Mouse (Mus musculus): ENCODE data around the gene Aknad1. TPM values are rescaled to one million over a fixed set of nuclear protein-coding genes. Genes with fewer than 3 reads are reported as not detected.
A peak's percentile ranks its signal among the peaks of the same experiment; 100 is the strongest.

Gene Aknad1
- polyA plus RNA-seq, 2 experiments, result 0.30 to 0.88 TPM

DNA sequence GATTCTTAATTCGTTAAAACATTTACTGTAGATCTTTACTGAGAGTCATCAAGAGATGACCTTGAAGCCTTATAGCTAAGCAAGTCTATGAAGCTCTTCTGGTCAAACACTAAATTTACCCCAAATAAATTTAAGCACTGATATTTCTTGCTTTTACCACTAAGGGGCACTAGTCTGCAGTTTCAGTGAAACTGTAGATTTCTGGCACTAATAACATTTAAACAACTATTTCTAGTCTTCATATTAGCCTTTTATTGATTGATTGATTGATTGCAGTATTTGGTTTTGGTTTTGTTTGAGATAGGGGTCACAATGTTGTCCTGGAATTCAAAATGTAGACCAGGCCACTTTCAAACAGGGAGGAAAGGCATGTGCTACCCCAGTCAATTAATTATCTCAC is 38.2 kb upstream of the Aknad1 start:
- TF ChIP-seq CTCF (IDR thresholded peaks at IDR 0.05; ENCODE audit: low read depth) (peak; percentile 35; the same call in 1 of the 2 replicates), EP300 (IDR thresholded peaks at IDR 0.05; ENCODE audit: low read depth) (no peak)
- no peak overlapping the region for H3K27ac ChIP-seq
- H3K36me3 ChIP-seq (replicated peaks; ENCODE audit: control insufficient read depth, insufficient read depth, low read depth), result peaks cover 54% of the 10 kb centered on the region
- 70% methylated on average over 1 of the region's 1 CpGs for WGBS (ENCODE audit: insufficient replicate concordance)
- peaks cover 0 to 7% of the 10 kb centered on the region in 2 experiments; a peak in 1 of 4 replicates for H3K4me1 ChIP-seq (replicated peaks; ENCODE audit: control insufficient read depth in 2 of 2, insufficient read depth in 2 of 2, low read length in 1 of 2)
- H3K9ac ChIP-seq (replicated peaks), result no peak overlapping the region
- no peaks in the 10 kb centered on the region for H3K9me3 ChIP-seq (ENCODE audit: control insufficient read depth, low read length)
- ATAC-seq (ENCODE audit: insufficient read depth) (no peak), DNase-seq (ENCODE audit: low read depth in 3 of 3, low spot score in 3 of 3) (no peak)
- H3K4me2 ChIP-seq (ENCODE audit: low read depth), result no peak overlapping the region
- no peaks in the 10 kb centered on the region for H3K27me3 ChIP-seq (ENCODE audit: control insufficient read depth, insufficient read depth, low read length)
- H3K4me3 ChIP-seq (ENCODE audit: insufficient read depth in 1 of 2, low read depth in 2 of 2, low read length in 2 of 2), result no peak overlapping the region

DNA sequence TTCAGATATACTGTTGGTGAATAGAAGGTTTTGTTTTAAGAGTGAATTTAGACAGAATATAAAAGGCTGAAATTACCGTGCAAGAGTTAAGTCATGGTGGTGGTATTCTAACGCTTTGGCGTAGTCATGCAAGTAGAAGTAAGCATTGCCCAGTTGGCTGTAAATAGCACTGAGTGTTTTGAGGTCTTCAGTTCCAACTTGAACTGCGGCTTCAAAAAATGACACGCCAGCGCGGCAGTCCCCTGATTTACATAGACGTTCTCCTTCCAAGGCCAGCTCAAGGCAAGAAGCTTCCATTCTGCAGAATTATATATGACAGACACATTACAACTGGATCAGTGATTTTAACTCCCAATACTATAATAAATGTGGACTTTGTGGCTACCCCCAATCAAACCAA is 36.7 kb upstream of the Aknad1 start:
- ATAC-seq (ENCODE audit: insufficient read depth), result no peak

DNA sequence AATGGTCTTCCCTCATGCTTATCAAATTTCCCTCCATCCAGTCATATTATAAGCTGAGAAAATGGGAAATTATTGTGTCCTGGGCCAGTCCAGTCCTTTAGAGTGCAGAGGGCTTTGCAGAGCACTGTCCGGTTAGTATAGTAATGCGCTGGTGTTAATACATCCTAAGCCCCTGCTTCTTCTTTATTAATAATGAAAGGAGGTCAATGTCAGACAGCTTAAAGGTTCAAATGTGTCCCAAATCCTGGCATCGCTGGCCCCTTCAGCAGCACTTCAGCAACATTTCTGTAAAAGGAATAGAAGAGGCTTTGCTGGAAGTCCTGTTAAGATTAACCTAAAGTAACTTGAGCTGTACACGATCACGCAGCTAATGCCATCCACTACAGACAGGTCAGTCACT is 28.2 kb upstream of the Aknad1 start:
- ATAC-seq (ENCODE audit: insufficient read depth) (no peak), DNase-seq (ENCODE audit: low read depth in 3 of 3, low spot score in 3 of 3) (no peak)
- H3K27me3 ChIP-seq (ENCODE audit: control insufficient read depth, insufficient read depth, low read length), result no peaks in the 10 kb centered on the region
- H3K9me3 ChIP-seq (ENCODE audit: control insufficient read depth, low read length), result no peaks in the 10 kb centered on the region
- H3K9ac ChIP-seq (replicated peaks), result no peak overlapping the region
- H3K36me3 ChIP-seq (replicated peaks; ENCODE audit: control insufficient read depth, insufficient read depth, low read depth), result peaks cover 3% of the 10 kb centered on the region; the same call in 1 of the 2 replicates
- no peak for TF ChIP-seq EP300 (IDR thresholded peaks at IDR 0.05; ENCODE audit: low read depth)
- peaks cover 2 to 21% of the 10 kb centered on the region in 2 experiments; a peak in 3 of 4 replicates for H3K4me1 ChIP-seq (replicated peaks; ENCODE audit: control insufficient read depth in 2 of 2, insufficient read depth in 2 of 2, low read length in 1 of 2)
- H3K4me3 ChIP-seq (ENCODE audit: insufficient read depth in 1 of 2, low read depth in 2 of 2, low read length in 2 of 2), result no peak overlapping the region
- no peak overlapping the region for H3K4me2 ChIP-seq (ENCODE audit: low read depth)
- WGBS (ENCODE audit: insufficient replicate concordance), result 89% methylated on average over 5 of the region's 5 CpGs
- H3K27ac ChIP-seq, result no peak overlapping the region

More for the DNA sequence above, 36.7 kb upstream of the Aknad1 start:
- Histone ChIP-seq H3K9ac (replicated peaks) (no peak overlapping the region), H3K27ac (no peak overlapping the region), H3K9me3 (ENCODE audit: control insufficient read depth, low read length) (no peaks in the 10 kb centered on the region), H3K4me2 (ENCODE audit: low read depth) (no peak overlapping the region), H3K27me3 (ENCODE audit: control insufficient read depth, insufficient read depth, low read length) (no peaks in the 10 kb centered on the region), H3K4me3 (ENCODE audit: insufficient read depth in 1 of 2, low read depth in 2 of 2, low read length in 2 of 2) (no peak overlapping the region), H3K36me3 (replicated peaks; ENCODE audit: control insufficient read depth, insufficient read depth, low read depth) (peaks cover 43% of the 10 kb centered on the region), H3K4me1 (replicated peaks; ENCODE audit: control insufficient read depth in 2 of 2, insufficient read depth in 2 of 2, low read length in 1 of 2) (peaks cover 0 to 6% of the 10 kb centered on the region in 2 experiments; a peak in 1 of 4 replicates)
- WGBS (ENCODE audit: insufficient replicate concordance), result 93% methylated on average over 8 of the region's 8 CpGs
- TF ChIP-seq EP300 (IDR thresholded peaks at IDR 0.05; ENCODE audit: low read depth) (no peak), CTCF (IDR thresholded peaks at IDR 0.05; ENCODE audit: low read depth) (no peak)
- DNase-seq (ENCODE audit: low read depth in 3 of 3, low spot score in 3 of 3), result no peak

DNA sequence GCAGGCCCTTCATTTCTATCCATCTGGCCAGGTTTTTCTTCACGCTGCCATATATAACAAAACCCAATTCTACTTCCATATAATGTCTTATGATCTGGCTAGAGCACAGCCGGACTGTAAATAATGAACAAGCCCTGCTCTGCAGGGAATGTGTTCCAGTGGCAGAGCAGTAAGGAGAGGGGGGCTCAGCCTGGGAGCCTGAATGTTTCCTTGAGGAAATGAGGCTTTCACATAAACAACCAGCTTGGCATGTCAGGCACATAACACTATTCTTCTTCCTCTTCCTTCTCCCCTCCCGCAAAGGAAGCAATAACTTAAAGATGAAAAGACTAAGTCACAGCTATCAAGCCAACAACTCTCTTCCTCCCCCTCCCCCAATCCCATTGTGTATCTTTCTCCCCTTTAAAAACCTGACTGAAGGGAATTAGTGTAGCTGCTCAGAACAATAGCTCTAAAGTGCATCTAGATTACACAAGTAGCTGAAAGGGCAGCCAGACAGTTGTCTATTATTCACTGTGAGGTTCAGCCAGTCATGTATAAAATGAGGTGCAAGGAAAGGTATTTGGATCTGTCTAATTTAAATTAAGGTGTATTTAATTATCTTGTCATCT is 26.3 kb upstream of the Aknad1 start:
- no peak overlapping the region for H3K9ac ChIP-seq (replicated peaks)
- H3K9me3 ChIP-seq (ENCODE audit: control insufficient read depth, low read length), result no peaks in the 10 kb centered on the region
- no peak overlapping the region for H3K27ac ChIP-seq
- peaks cover 4 to 28% of the 10 kb centered on the region in 2 experiments for H3K4me1 ChIP-seq (replicated peaks; ENCODE audit: control insufficient read depth in 2 of 2, insufficient read depth in 2 of 2, low read length in 1 of 2)
- WGBS (ENCODE audit: insufficient replicate concordance), result 36% methylated on average over 3 of the region's 3 CpGs
- DNase-seq (ENCODE audit: low read depth in 3 of 3, low spot score in 3 of 3) (no peak), ATAC-seq (ENCODE audit: insufficient read depth) (no peak)
- no peaks in the 10 kb centered on the region for H3K27me3 ChIP-seq (ENCODE audit: control insufficient read depth, insufficient read depth, low read length)
- peaks cover 3% of the 10 kb centered on the region; the same call in 1 of the 2 replicates for H3K36me3 ChIP-seq (replicated peaks; ENCODE audit: control insufficient read depth, insufficient read depth, low read depth)
- no peak for TF ChIP-seq CTCF (IDR thresholded peaks at IDR 0.05; ENCODE audit: low read depth)
- TF ChIP-seq EP300 (IDR thresholded peaks at IDR 0.05; ENCODE audit: low read depth), result no peak
- no peak overlapping the region for H3K4me3 ChIP-seq (ENCODE audit: insufficient read depth in 1 of 2, low read depth in 2 of 2, low read length in 2 of 2)
- H3K4me2 ChIP-seq (ENCODE audit: low read depth), result no peak overlapping the region

DNA sequence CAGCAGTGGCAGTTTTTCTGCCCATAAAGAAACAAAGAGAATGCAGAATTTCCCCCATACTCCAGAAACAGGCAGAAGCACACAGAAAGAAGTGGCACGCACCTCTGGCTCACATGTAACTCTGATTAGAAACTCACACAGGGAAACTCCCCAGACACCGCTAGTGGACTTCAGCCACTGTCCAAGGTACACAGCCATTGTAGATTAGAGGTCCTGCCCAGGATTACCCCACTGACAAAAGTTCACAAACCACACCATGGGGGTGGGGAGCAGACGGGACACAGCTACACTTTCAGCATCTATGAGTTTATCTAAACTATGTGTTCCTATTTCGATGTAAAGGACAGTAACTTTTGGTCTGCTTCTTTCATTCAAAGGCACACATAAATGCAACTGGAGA is 24.6 kb upstream of the Aknad1 start:
- TF ChIP-seq CTCF (IDR thresholded peaks at IDR 0.05; ENCODE audit: low read depth), result no peak
- no peak for TF ChIP-seq EP300 (IDR thresholded peaks at IDR 0.05; ENCODE audit: low read depth)
- no peak overlapping the region for H3K9ac ChIP-seq (replicated peaks)
- no peaks in the 10 kb centered on the region; the same call in 1 of the 2 replicates for H3K36me3 ChIP-seq (replicated peaks; ENCODE audit: control insufficient read depth, insufficient read depth, low read depth)
- 73% methylated on average over 4 of the region's 4 CpGs for WGBS (ENCODE audit: insufficient replicate concordance)
- H3K4me2 ChIP-seq (ENCODE audit: low read depth), result 0 out of 2 replicates have a peak overlapping the region, but pooled peaks have one; percentile 7
- H3K4me1 ChIP-seq (replicated peaks; ENCODE audit: control insufficient read depth in 2 of 2, insufficient read depth in 2 of 2, low read length in 1 of 2), result peaks cover 14 to 35% of the 10 kb centered on the region in 2 experiments
- ATAC-seq (ENCODE audit: insufficient read depth), result peak; percentile 55
- H3K27ac ChIP-seq, result no peak overlapping the region
- no peak overlapping the region for H3K4me3 ChIP-seq (ENCODE audit: insufficient read depth in 1 of 2, low read depth in 2 of 2, low read length in 2 of 2)
- DNase-seq (ENCODE audit: low read depth in 3 of 3, low spot score in 3 of 3), result peak in 2 of 3 experiments; percentile 36 to 38
- H3K27me3 ChIP-seq (ENCODE audit: control insufficient read depth, insufficient read depth, low read length), result no peaks in the 10 kb centered on the region
- H3K9me3 ChIP-seq (ENCODE audit: control insufficient read depth, low read length), result no peaks in the 10 kb centered on the region

All from liver, embryonic 14.5 days (tissue).